Mouse (Mus musculus) heart, embryonic 14.5 days (tissue): Measurements from ENCODE around the gene Olfr1291-ps1. TPM values are rescaled to one million over a fixed set of nuclear protein-coding genes. Genes with fewer than 3 reads are reported as not detected.

Experiments
- polyA plus RNA-seq: library from polyadenylated mRNA; unstranded; fragments of >200 nt; fragmentation: Nextera tagmentation; extraction: Ambion mirVana; gene quantifications from 2 replicates; pipeline ENCODE4 v1.2.1, GENCODE M21; 2014

Gene Olfr1291-ps1
- polyA plus RNA-seq, 1 experiment from 2014 or later, result not detected

Other genes starting within 250 kb of the Olfr1291-ps1 start
- gene Olfr1276, start 242.7 kb upstream of the Olfr1291-ps1 start, polyA plus RNA-seq, result not detected in 2 replicates
- gene Olfr1277, start 223.1 kb upstream of the Olfr1291-ps1 start, polyA plus RNA-seq, result not detected in 2 replicates
- not detected in 2 replicates for gene Olfr1278, start 207.0 kb upstream of the Olfr1291-ps1 start, polyA plus RNA-seq
- not detected in 2 replicates for gene Olfr1279, start 196.5 kb upstream of the Olfr1291-ps1 start, polyA plus RNA-seq
- gene Olfr1280, start 183.2 kb upstream of the Olfr1291-ps1 start, polyA plus RNA-seq, result not detected in 2 replicates
- gene Olfr1281, start 170.7 kb upstream of the Olfr1291-ps1 start, polyA plus RNA-seq, result not detected in 2 replicates
- gene Olfr1282, start 161.1 kb upstream of the Olfr1291-ps1 start, polyA plus RNA-seq, result not detected in 2 replicates
- gene Olfr1283, start 130.4 kb upstream of the Olfr1291-ps1 start, polyA plus RNA-seq, result not detected in 2 replicates
- not detected in 2 replicates for gene Olfr1284, start 121.7 kb upstream of the Olfr1291-ps1 start, polyA plus RNA-seq
- not detected in 2 replicates for gene Olfr1286, start 74.1 kb upstream of the Olfr1291-ps1 start, polyA plus RNA-seq
- gene Olfr1287, start 48.0 kb upstream of the Olfr1291-ps1 start, polyA plus RNA-seq, result not detected in 2 replicates
- not detected in 2 replicates for gene Olfr1288, start 23.1 kb upstream of the Olfr1291-ps1 start, polyA plus RNA-seq
- not detected in 2 replicates for gene Olfr1289, start 16.4 kb upstream of the Olfr1291-ps1 start, polyA plus RNA-seq
- not detected in 2 replicates for gene Olfr1290, start 3.4 kb upstream of the Olfr1291-ps1 start, polyA plus RNA-seq
- gene Olfr1293-ps, start 28.0 kb downstream of the Olfr1291-ps1 start, polyA plus RNA-seq, result not detected in 2 replicates
- not detected in 2 replicates for gene Olfr1294, start 43.1 kb downstream of the Olfr1291-ps1 start, polyA plus RNA-seq
- gene Olfr1295, start 72.5 kb downstream of the Olfr1291-ps1 start, polyA plus RNA-seq, result not detected in 2 replicates
- not detected in 2 replicates for gene Olfr1297, start 129.3 kb downstream of the Olfr1291-ps1 start, polyA plus RNA-seq
- gene Olfr1298, start 152.0 kb downstream of the Olfr1291-ps1 start, polyA plus RNA-seq, result not detected in 2 replicates
- not detected in 2 replicates for gene Olfr1299, start 164.2 kb downstream of the Olfr1291-ps1 start, polyA plus RNA-seq